Mouse (Mus musculus): ENCODE measurements around the gene Ap3m1. TPM values are rescaled to one million over a fixed set of nuclear protein-coding genes. Genes with fewer than 3 reads are reported as not detected.

Ap3m1 gene
- polyA plus RNA-seq (2012; rRNA removed) = 75.6 and 83.5 TPM in 2 replicates

GRCm38 (mm10) chr14:21052112-21052780, at the start of gene Ap3m1, which contains the start of gene Adk:
TSS of gene Ap3m1 (minus strand) at chr14:21052508.
TSS of gene Adk (plus strand) at chr14:21052574.

Other genes starting within 250 kb of the Ap3m1 start
- 1.4 and 1.6 TPM in 2 replicates for gene Plau, start 215.8 kb downstream of the Ap3m1 start, polyA plus RNA-seq (2012; rRNA removed)
- gene Vcl, start 123.1 kb downstream of the Ap3m1 start, polyA plus RNA-seq (2012; rRNA removed) = 21.0 and 23.1 TPM in 2 replicates
- 25.1 and 27.2 TPM in 2 replicates for gene Adk, start 66 bp upstream of the Ap3m1 start, polyA plus RNA-seq (2012; rRNA removed)